Mouse (Mus musculus): ENCODE data around the gene Ptges.

DNA sequence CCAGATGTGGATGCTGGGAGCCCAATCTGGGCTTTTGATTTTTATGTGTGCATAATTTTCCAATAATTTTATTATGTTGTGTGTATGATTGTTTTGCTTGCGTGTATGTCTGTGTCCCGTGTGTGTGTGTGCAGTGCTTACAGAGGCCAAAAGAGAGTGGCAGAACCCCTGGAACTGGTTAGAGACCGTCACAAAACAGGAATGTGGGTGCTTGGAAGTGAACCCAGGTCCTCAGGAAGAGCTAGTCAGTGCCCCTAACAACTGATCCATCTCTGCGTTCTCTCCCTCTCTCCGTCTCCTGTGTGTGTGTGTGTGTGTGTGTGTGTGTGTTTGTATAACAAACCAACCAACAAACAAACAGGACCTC lies 22.8 kb upstream of the Ptges start:
- TF ChIP-seq REST (IDR thresholded peaks at IDR 0.05; ENCODE audit: insufficient read depth, insufficient read length) = no peak
- no peak for TF ChIP-seq POLR2A (IDR thresholded peaks at IDR 0.05; ENCODE audit: insufficient read length, low read depth)
- TF ChIP-seq USF1 (IDR thresholded peaks at IDR 0.05; ENCODE audit: low read depth) = no peak
- no peak for TF ChIP-seq MYOD1 (IDR thresholded peaks at IDR 0.05; ENCODE audit: control insufficient read depth in 1 of 3, insufficient read length in 2 of 3, low read depth in 2 of 3)
- TF ChIP-seq TCF3 (IDR thresholded peaks at IDR 0.05; ENCODE audit: insufficient read length, low read depth) = no peak
- TF ChIP-seq MYOG (IDR thresholded peaks at IDR 0.05; ENCODE audit: control insufficient read depth in 1 of 3, insufficient read depth in 1 of 3, insufficient read length in 2 of 3, low read depth in 2 of 3) = no peak
- no peak for TF ChIP-seq POLR2AphosphoS2 (IDR thresholded peaks at IDR 0.05; ENCODE audit: insufficient read length, low read depth)
- no peak for TF ChIP-seq MAX (IDR thresholded peaks at IDR 0.05; ENCODE audit: low read depth)
- TF ChIP-seq CEBPB (IDR thresholded peaks at IDR 0.05; ENCODE audit: insufficient read depth, poor library complexity, severe bottlenecking) = no peak
- no peak for TF ChIP-seq E2F4 (IDR thresholded peaks at IDR 0.05; ENCODE audit: insufficient read depth)
- TF ChIP-seq TCF12 (IDR thresholded peaks at IDR 0.05; ENCODE audit: insufficient read depth, poor library complexity, severe bottlenecking) = no peak
- no peak for TF ChIP-seq SRF (IDR thresholded peaks at IDR 0.05; ENCODE audit: control insufficient read depth, insufficient read length, low read depth)
